Mouse (Mus musculus): ENCODE measurements around the gene Patj.

Gene Patj

GRCm38 (mm10) chr4:98726590-98727237 is 331.1 kb downstream of the Patj start, which contains the start of gene L1td1:
TSS of gene L1td1 (plus strand) at chr4:98726734.
- no peak for DNase-seq (ENCODE audit: low spot score in 2 of 2)

DNA sequence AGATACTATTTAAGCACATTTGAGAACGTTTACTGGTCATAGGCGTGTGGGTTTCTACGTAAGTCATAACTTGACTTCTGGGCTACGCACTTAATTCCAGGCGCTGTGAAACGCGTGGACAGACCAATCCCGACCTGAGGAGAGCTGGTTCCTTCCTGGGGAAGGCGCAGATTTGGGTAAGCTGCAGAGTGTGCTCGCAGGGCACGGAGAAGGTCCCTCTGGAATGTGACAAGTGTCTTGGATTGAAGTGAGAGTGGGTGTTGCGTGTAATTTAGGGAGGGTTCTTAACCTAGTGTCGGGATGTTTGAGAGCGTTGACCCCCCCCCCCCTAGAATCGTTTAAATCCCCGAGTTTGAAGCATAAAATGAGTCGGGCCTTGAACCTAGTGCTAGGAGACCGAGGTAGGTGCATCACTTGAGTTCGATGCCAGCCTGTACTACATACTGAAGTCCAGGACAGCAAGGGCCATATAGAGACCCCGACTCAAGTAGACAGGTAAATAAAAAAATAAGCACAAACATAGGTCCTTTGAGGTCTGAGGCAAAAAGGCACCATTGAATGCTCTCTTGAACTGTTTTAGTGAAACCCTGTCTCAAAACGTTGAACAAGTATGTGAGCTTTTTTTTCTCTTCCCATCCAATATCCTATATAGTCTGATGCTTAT is 331.8 kb downstream of the Patj start:
- no peak for DNase-seq (ENCODE audit: low spot score in 2 of 2)

GRCm38 (mm10) chr4:98727959-98728347 is 332.4 kb downstream of the Patj start:
- DNase-seq (ENCODE audit: low spot score in 2 of 2), result no peak

DNA sequence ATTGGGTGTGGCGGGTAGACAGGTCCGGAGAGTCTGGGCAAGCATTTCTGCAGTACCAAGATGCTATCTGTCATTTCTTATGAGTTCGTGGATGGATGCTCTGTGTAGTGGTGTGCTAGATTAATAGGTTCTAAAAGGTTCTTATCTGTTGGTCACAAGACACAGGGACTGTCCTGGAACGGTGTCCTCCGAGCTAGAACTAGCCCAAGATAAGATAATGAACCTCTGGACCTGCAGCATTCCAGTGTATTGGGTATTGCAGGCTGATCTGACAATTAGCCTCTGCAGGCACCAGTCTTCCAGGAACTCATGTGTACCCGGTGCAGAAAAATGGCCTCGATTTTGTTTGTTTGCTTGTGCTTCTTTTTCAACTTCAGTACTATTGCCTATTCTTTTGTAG is 333.1 kb downstream of the Patj start:
- DNase-seq (ENCODE audit: low spot score in 2 of 2), result no peak

GRCm38 (mm10) chr4:98733660-98734059 is 338.1 kb downstream of the Patj start:
- DNase-seq (ENCODE audit: low spot score in 2 of 2), result no peak

- no peak for DNase-seq (ENCODE audit: low spot score in 2 of 2)
Measured at GRCm38 (mm10) chr4:98739753-98740152, 344.2 kb downstream of the Patj start.

- no peak for DNase-seq (ENCODE audit: low spot score in 2 of 2)
Measured at GRCm38 (mm10) chr4:98743209-98743905, 347.8 kb downstream of the Patj start.

DNA sequence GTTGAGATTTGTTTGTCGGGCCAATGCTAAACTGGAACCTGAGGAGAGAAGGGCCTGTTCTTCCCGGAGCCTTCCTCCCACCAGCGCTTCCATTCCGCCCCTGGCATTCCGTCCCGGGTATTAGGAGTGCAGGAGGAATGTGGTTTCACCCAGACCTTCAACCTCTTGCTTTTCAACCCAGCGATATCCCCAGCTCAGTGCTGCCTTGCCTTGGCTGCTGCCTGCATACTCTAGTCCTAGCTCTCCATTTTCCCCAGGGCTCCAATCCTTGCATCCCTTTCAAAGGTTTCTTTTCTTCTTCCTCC is 348.3 kb downstream of the Patj start:
- no peak for DNase-seq (ENCODE audit: low spot score in 2 of 2)

DNA sequence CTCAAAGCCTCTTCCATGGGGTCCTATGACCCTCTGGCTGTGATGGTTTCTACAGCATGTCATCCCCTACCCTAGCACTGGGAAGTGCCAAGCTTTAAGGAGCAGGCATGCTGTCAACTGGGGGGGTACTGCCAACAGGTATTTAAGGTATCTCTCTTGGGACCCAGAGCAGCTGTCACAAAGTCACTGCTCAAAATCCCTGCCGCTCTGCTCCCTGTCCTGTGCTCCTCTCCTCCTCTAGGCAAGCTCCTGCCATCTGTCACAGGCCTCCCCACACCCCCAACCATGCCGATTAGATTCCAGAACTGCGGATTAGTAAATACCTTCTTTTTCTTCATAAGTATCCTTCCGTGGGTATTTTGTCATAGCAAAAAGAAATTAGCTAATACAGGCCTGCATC is 358.9 kb downstream of the Patj start:
- DNase-seq (ENCODE audit: low spot score in 2 of 2), result no peak

GRCm38 (mm10) chr4:98756141-98756540 is 360.6 kb downstream of the Patj start:
- no peak for DNase-seq (ENCODE audit: low spot score in 2 of 2)

- DNase-seq (ENCODE audit: low spot score in 2 of 2), result no peak
Measured at GRCm38 (mm10) chr4:98758012-98758821, 362.6 kb downstream of the Patj start.

DNA sequence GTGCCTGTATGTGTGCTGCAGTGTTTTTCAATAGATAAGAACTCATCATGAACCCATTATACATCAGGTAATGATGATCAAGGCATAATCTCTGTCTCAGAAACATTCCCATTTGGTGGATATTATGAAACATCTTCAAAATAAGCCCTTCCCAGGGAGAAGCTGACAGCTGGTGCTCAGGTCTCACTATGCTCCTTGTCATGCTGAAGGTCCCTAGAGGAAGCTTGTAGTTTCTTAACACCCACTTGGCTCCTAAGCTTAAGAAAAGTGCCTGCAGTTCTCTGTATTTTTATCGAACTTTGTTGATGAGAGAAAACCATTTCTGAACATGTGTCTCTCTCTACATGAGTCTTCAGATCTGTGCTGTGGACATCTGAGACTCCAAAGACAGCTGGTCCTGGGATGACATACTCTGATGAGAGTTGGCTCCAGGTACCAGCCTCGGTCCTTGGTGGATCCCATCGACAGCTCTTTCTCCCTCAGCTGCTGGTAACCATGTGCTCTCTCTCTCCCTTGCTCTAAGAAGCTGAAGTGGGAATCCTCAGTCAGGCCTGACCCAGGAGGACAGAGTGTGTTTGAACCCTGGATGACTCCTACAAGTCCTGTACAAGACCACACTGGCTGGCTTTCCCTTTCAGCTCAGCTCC is 363.4 kb downstream of the Patj start:
- DNase-seq (ENCODE audit: low spot score in 2 of 2), result no peak

GRCm38 (mm10) chr4:98767134-98768133 is 371.8 kb downstream of the Patj start:
- DNase-seq (ENCODE audit: low spot score in 2 of 2), result no peak
